Mouse (Mus musculus) kidney, postnatal 10 days (tissue): Measurements from ENCODE around the gene Dot1l.

Experiments used
- DNase-seq: peaks from one replicate; pipeline ENCODE4 v3.0.0; 2021; ENCODE audit warnings: mixed read lengths

Dot1l gene

DNA sequence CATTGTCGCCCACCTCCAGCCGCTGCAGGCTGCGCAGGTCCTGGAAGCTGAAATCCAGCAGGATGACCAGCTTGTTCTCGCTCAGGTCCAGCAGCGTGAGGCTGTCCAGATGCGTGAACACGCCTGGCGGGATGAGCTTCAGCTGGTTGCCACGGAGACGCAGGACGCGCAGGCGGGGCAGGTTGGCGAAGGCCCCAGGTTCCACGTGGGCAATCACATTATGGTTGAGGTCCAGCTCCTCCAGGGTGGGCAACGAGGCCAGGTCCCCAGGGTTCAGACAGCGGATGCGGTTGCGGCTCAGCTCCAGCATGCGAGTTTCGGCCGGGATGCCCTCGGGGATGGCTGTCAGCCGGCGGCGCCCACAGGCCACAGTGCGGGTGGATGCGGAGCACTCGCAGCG is 80.6 kb downstream of the Dot1l start:
- DNase-seq: no peak

DNA sequence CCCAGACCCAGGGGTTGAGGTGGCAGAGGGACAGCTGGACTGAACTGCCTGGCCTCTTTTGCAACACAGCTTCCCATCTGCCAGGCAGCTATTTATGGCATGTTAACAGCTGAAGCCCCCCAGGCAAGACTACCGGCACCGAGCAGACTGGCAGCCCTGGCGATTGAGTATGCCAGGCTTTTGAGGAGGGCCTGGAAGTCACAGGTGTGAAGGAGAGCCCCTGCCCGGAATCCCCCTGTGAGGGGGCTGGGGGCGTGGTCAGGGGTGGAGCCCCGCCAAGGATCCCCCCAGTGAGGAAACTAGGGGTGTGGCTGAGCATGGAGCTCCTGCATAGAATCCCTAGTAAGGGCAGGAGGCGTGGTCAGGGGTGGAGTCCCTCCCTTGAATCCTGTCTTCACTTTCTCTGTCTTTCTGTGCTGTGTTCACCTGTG is 82.0 kb downstream of the Dot1l start:
- DNase-seq: no peak

- DNase-seq: no peak
Observed at GRCm38 (mm10) chr10:80837827-80838226, 82.8 kb downstream of the Dot1l start.

DNA sequence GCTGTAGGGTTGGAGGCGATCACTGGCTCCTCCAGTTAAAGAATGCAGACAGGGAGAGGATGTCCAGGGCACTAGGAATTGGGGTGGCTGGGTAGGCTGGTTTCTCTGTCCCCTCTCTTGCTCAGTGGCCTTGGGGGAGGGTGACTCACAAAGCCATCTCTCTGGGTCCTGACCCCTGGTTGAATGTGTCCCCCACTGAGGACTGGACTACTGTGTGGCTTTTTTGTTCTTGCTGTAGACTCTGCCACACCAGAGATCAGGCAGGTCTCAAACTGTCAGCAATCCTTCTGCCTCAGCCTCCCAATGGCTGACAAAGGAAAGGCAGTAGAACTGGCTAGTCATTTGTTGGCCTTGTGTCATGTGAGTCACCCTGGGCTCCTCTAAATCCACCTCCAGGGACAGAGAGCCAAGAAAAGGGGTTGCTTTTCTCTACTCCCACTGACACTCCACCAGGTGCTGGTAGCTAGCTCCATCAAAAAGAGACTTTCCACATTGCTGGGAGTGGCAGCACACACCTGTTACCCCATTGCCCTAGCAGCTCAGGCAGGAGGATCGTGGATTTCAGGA is 83.4 kb downstream of the Dot1l start:
- DNase-seq: no peak

DNA sequence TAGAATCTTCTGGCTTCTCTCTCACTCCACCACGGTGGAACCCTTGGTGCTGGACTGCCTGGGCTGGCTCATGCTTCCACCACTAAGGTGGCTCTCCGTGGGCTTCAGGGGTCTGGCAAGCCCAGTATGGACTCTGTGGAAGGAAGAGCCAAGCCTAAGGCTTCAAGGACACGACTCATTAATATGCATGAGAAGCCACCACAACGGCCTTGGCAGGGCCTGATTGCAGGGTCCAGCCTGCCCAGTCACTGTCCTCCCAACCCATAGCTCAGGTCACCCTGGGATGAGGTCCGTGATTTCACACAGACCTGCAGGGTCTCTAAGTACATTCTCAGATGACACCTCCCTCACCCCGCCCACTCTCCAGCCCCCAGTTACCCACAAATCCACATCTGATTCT is 84.8 kb downstream of the Dot1l start:
- no peak for DNase-seq

- no peak for DNase-seq
Observed at GRCm38 (mm10) chr10:80841685-80842084, 86.7 kb downstream of the Dot1l start.

- DNase-seq: no peak
Observed at GRCm38 (mm10) chr10:80842334-80842733, 87.3 kb downstream of the Dot1l start.

DNA sequence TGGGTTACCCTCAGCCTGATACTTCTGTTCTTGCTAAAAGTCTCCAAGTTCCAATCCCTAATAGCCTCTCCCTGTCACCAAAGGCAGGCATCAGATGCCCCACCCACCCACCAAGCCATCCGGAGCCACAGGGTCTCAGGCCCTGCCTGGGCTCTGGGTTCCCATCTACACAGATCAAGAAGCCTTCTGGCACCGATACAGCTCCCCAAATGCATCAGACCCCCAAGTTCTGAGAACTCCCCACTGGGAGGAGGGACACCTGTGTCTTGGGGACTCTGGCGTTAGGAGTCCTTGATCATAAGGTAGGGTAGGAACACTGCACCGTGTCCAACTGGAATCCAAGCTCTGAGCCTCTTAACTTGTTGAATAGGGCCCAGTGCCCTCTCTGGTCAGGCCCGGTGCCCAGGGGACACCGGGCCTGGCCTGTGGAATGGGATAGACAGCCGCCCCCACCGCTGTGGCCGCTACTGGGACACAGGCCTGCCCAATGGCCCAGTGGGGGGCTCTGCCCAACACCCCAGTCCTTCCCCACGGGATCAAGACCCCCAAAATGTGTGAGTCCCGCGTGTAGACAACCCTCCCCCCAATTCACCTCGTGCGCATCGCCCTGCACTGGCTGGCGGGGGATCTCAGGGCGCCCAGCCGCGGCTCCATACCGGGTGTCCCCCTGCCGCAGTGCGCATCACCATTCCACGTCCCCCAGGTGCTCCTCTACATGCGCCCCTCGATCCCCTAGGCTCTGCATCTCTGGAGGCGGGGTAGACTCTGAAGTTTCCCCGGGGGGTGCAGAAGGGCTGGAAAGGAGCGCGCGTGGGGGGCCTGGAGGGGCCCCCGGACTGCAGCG is 88.3 kb downstream of the Dot1l start:
- no peak for DNase-seq

DNA sequence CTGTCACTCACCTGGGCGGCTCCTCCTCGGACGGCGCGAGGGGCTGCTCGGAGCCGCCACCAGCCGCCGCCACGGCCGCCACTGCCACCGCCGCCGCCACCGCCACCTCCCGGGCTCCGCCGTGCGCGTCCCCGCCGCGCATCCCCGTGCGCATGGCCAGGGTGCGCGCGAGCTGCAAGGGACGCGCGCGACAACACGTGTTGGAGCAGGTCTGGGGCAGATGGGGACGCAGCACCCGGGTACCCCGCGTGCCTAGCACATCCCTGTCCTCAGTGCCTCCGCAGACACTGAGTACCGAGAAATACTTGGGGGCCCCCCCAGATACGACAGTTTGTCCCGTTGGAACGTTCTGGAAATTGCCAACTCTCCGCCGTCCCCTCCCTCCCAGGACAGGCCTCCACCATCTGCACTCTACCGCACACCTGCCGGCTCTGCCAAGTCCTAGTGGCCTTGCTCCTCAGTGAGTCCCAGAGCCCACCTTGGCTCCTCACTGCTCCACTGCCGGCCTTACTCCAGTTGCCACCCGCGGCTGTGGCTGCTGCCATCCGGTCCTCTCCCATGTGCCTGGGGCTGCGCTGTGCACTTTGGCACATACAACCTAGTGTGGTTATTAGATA is 89.0 kb downstream of the Dot1l start, which contains the start of gene Lingo3:
Lingo3 (minus strand) TSS at position 109 of the 617 bp plus-strand sequence.
- DNase-seq: no peak
